28 mouse cellular contexts compared by ENCODE assay signal in genomic region chr2:122172188-122172587, GRCm38 (mm10). TPM values are rescaled to one million over a fixed set of nuclear protein-coding genes. Genes with fewer than 3 reads are reported as not detected.
DNase-seq lines count a peak whose midpoint lies in the region; ATAC-seq and TF ChIP-seq lines count a peak whose summit lies in the region.
"Had no signal": no experiment of that assay in that cellular context is flagged by ENCODE, and none has a peak within 500 bp of the region (broad histone marks: within the 10 kb centered on the region; RNA-seq: fewer than 3 reads in every experiment).

No protein-coding gene starts in this region.

- no peak overlapping the region for H3K9ac ChIP-seq in embryonic facial prominence, embryonic 14.5 days (ENCODE audit: low read depth, low read length)
- H3K9ac ChIP-seq in hindbrain, embryonic 14.5 days = no peak overlapping the region
- no peak overlapping the region for H3K9ac ChIP-seq in hindbrain, embryonic 11.5 days (ENCODE audit: low read depth, low read length)
- H3K9ac ChIP-seq: heart, embryonic 15.5 days; limb, embryonic 13.5 days; liver, embryonic 12.5 days; midbrain, embryonic 15.5 days had no signal

- no peaks in the 10 kb centered on the region for H3K36me3 ChIP-seq in embryonic facial prominence, embryonic 14.5 days (ENCODE audit: control insufficient read depth, insufficient read depth, low read length)
- H3K36me3 ChIP-seq in embryonic facial prominence, embryonic 10.5 days (replicated peaks) = no peaks in the 10 kb centered on the region
- H3K36me3 ChIP-seq in hindbrain, embryonic 14.5 days (replicated peaks; ENCODE audit: control insufficient read depth, insufficient read depth) = no peaks in the 10 kb centered on the region
- no peaks in the 10 kb centered on the region for H3K36me3 ChIP-seq in hindbrain, embryonic 11.5 days (ENCODE audit: control insufficient read depth, insufficient read depth, low read length)
- H3K36me3 ChIP-seq: heart, embryonic 15.5 days; limb, embryonic 13.5 days; liver, embryonic 12.5 days; midbrain, embryonic 15.5 days had no signal

- no peak for TF ChIP-seq CTCF in brain, embryonic 14.5 days (IDR thresholded peaks at IDR 0.05; ENCODE audit: borderline replicate concordance, extremely low read depth, insufficient read depth, insufficient read length)

- peak; percentile 16 for DNase-seq in embryonic facial prominence, embryonic 14.5 days (ENCODE audit: low spot score)
- DNase-seq in embryonic facial prominence, embryonic 10.5 days (ENCODE audit: low spot score) = no peak
- DNase-seq in hindbrain, embryonic 14.5 days (ENCODE audit: low spot score) = peak; percentile 25
- no peak for DNase-seq in hindbrain, embryonic 11.5 days (ENCODE audit: low spot score)
- peak; percentile 17 for DNase-seq in right cerebral cortex, adult 18-20 months
- DNase-seq in right cerebral cortex, postnatal 25 days = no peak
- peak; percentile 66 for DNase-seq in brain, embryonic 14.5 days (ENCODE audit: low read depth)
- no peak for DNase-seq in layer of hippocampus, adult 9-10 months (ENCODE audit: low spot score)
- DNase-seq: adrenal gland, adult 8-10 months; cerebellum, adult 8-10 months; heart, postnatal 36 days; kidney, postnatal 25 days; layer of hippocampus, postnatal 36 days; lung, adult 18-20 months; lung, postnatal 4 days; thymus, postnatal 36 days had no signal

- no peaks in the 10 kb centered on the region for H3K9me3 ChIP-seq in embryonic facial prominence, embryonic 14.5 days (ENCODE audit: control insufficient read depth, low read length)
- H3K9me3 ChIP-seq in embryonic facial prominence, embryonic 10.5 days = no peaks in the 10 kb centered on the region
- no peaks in the 10 kb centered on the region for H3K9me3 ChIP-seq in hindbrain, embryonic 14.5 days (ENCODE audit: control insufficient read depth, low read length)
- H3K9me3 ChIP-seq in hindbrain, embryonic 11.5 days (ENCODE audit: control insufficient read depth, low read length) = no peaks in the 10 kb centered on the region
- H3K9me3 ChIP-seq: heart, embryonic 15.5 days; limb, embryonic 13.5 days; liver, embryonic 12.5 days; midbrain, embryonic 15.5 days had no signal

- no peak overlapping the region for H3K27ac ChIP-seq in embryonic facial prominence, embryonic 14.5 days (replicated peaks; ENCODE audit: low read depth, low read length)
- H3K27ac ChIP-seq in embryonic facial prominence, embryonic 10.5 days (replicated peaks) = no peak overlapping the region
- H3K27ac ChIP-seq in hindbrain, embryonic 14.5 days = no peak overlapping the region
- H3K27ac ChIP-seq in hindbrain, embryonic 11.5 days (ENCODE audit: low read depth, low read length) = no peak overlapping the region
- H3K27ac ChIP-seq: heart, embryonic 15.5 days; layer of hippocampus, adult 2 months; limb, embryonic 13.5 days; liver, embryonic 12.5 days; midbrain, embryonic 15.5 days had no signal

- no peaks in the 10 kb centered on the region for H3K4me1 ChIP-seq in embryonic facial prominence, embryonic 14.5 days (ENCODE audit: control insufficient read depth, insufficient read depth, low read length)
- H3K4me1 ChIP-seq in embryonic facial prominence, embryonic 10.5 days = no peaks in the 10 kb centered on the region
- H3K4me1 ChIP-seq in hindbrain, embryonic 14.5 days (replicated peaks; ENCODE audit: control insufficient read depth, insufficient read depth, low read length) = no peaks in the 10 kb centered on the region
- no peaks in the 10 kb centered on the region for H3K4me1 ChIP-seq in hindbrain, embryonic 11.5 days (replicated peaks; ENCODE audit: control insufficient read depth, insufficient read depth, low read length)
- H3K4me1 ChIP-seq: heart, embryonic 15.5 days; limb, embryonic 13.5 days; liver, embryonic 12.5 days; midbrain, embryonic 15.5 days had no signal

- 100% methylated on average over 2 of the region's 2 CpGs for WGBS in embryonic facial prominence, embryonic 14.5 days
- 93% methylated on average over 2 of the region's 2 CpGs for WGBS in embryonic facial prominence, embryonic 10.5 days
- 96% methylated on average over 2 of the region's 2 CpGs for WGBS in hindbrain, embryonic 14.5 days
- WGBS in hindbrain, embryonic 11.5 days = 94% methylated on average over 2 of the region's 2 CpGs

- ATAC-seq in embryonic facial prominence, embryonic 14.5 days (ENCODE audit: low read depth) = no peak
- ATAC-seq in hindbrain, embryonic 14.5 days (ENCODE audit: low FRiP score) = no peak
- ATAC-seq in hindbrain, embryonic 11.5 days (ENCODE audit: low FRiP score) = no peak
- ATAC-seq: hindbrain, embryonic 16.5 days; intestine, embryonic 16.5 days; liver, embryonic 12.5 days; midbrain, embryonic 15.5 days had no signal

- H3K27me3 ChIP-seq in embryonic facial prominence, embryonic 14.5 days (replicated peaks; ENCODE audit: control insufficient read depth, insufficient read depth, low read length) = no peaks in the 10 kb centered on the region
- H3K27me3 ChIP-seq in embryonic facial prominence, embryonic 10.5 days (replicated peaks; ENCODE audit: low read depth, poor library complexity, severe bottlenecking) = no peaks in the 10 kb centered on the region
- no peaks in the 10 kb centered on the region for H3K27me3 ChIP-seq in hindbrain, embryonic 14.5 days (ENCODE audit: control insufficient read depth, insufficient read depth, low read length)
- no peaks in the 10 kb centered on the region for H3K27me3 ChIP-seq in hindbrain, embryonic 11.5 days (ENCODE audit: control insufficient read depth, insufficient read depth, low read length)
- H3K27me3 ChIP-seq: heart, embryonic 15.5 days; limb, embryonic 13.5 days; liver, embryonic 12.5 days; midbrain, embryonic 15.5 days had no signal

- H3K4me3 ChIP-seq in embryonic facial prominence, embryonic 14.5 days (ENCODE audit: low read depth, low read length) = no peak overlapping the region
- no peak overlapping the region for H3K4me3 ChIP-seq in embryonic facial prominence, embryonic 10.5 days
- no peak overlapping the region for H3K4me3 ChIP-seq in hindbrain, embryonic 14.5 days (replicated peaks; ENCODE audit: low read length)
- no peak overlapping the region for H3K4me3 ChIP-seq in hindbrain, embryonic 11.5 days (ENCODE audit: low read depth, low read length)
- H3K4me3 ChIP-seq: heart, embryonic 15.5 days; layer of hippocampus, adult 2 months; limb, embryonic 13.5 days; liver, embryonic 12.5 days; midbrain, embryonic 15.5 days had no signal

- H3K4me2 ChIP-seq in embryonic facial prominence, embryonic 14.5 days (ENCODE audit: low read depth, low read length) = no peak overlapping the region
- H3K4me2 ChIP-seq in hindbrain, embryonic 14.5 days (replicated peaks) = no peak overlapping the region
- H3K4me2 ChIP-seq in hindbrain, embryonic 11.5 days (replicated peaks; ENCODE audit: low read depth, low read length) = no peak overlapping the region
- H3K4me2 ChIP-seq: heart, embryonic 15.5 days; limb, embryonic 13.5 days; liver, embryonic 12.5 days; midbrain, embryonic 15.5 days had no signal

- TF ChIP-seq POLR2A in brain, embryonic 14.5 days (IDR thresholded peaks at IDR 0.05; ENCODE audit: borderline replicate concordance, extremely low read depth, insufficient read depth, insufficient read length, poor library complexity, severe bottlenecking) = no peak

RNA-seq across cellular contexts. Expression of gene Trim69, which starts 11.7 kb away (rescaled TPM):
- polyA plus RNA-seq in embryonic facial prominence, embryonic 14.5 days (2014; fragmentation: Nextera tagmentation; extraction: Ambion mirVana) = 0.10 TPM in 1 of 2 replicates, not detected in the other
- polyA plus RNA-seq in embryonic facial prominence, embryonic 10.5 days (2016; fragmentation: Nextera tagmentation; extraction: Ambion mirVana) = 0.11 TPM in 1 of 2 replicates, not detected in the other
- not detected in 2 replicates for polyA plus RNA-seq in hindbrain, embryonic 14.5 days (2014; fragmentation: Nextera tagmentation; extraction: Ambion mirVana)
- polyA plus RNA-seq in hindbrain, embryonic 11.5 days (2014; fragmentation: Nextera tagmentation; extraction: Ambion mirVana) = not detected in 2 replicates
- polyA plus RNA-seq in brain, embryonic 14.5 days (2012; rRNA removed) = not detected in 2 replicates
- polyA plus RNA-seq: forebrain, embryonic 11.5 days; heart, embryonic 15.5 days; intestine, embryonic 16.5 days; kidney, embryonic 14.5 days; limb, embryonic 13.5 days; liver, embryonic 12.5 days; midbrain, embryonic 15.5 days; neural tube, embryonic 14.5 days had no signal

RNA-seq across cellular contexts. Expression of gene Patl2, which starts 13.8 kb away (rescaled TPM):
- polyA plus RNA-seq in embryonic facial prominence, embryonic 14.5 days (2014; fragmentation: Nextera tagmentation; extraction: Ambion mirVana) = 0.08 TPM in 1 of 2 replicates, not detected in the other
- polyA plus RNA-seq in embryonic facial prominence, embryonic 10.5 days (2016; fragmentation: Nextera tagmentation; extraction: Ambion mirVana) = 0.10 TPM in 1 of 2 replicates, not detected in the other
- not detected in 2 replicates for polyA plus RNA-seq in hindbrain, embryonic 14.5 days (2014; fragmentation: Nextera tagmentation; extraction: Ambion mirVana)
- 0.09 TPM in 1 of 2 replicates, not detected in the other for polyA plus RNA-seq in hindbrain, embryonic 11.5 days (2014; fragmentation: Nextera tagmentation; extraction: Ambion mirVana)
- polyA plus RNA-seq in brain, embryonic 14.5 days (2012; rRNA removed) = not detected in 2 replicates
- polyA plus RNA-seq: forebrain, embryonic 11.5 days; kidney, embryonic 14.5 days; limb, embryonic 13.5 days; midbrain, embryonic 15.5 days; stomach, embryonic 14.5 days had no signal

RNA-seq across cellular contexts. Expression of gene Terb2, which starts 13.9 kb away (rescaled TPM):
- not detected in 2 replicates for polyA plus RNA-seq in embryonic facial prominence, embryonic 14.5 days (2014; fragmentation: Nextera tagmentation; extraction: Ambion mirVana)
- polyA plus RNA-seq in embryonic facial prominence, embryonic 10.5 days (2016; fragmentation: Nextera tagmentation; extraction: Ambion mirVana) = not detected in 2 replicates
- polyA plus RNA-seq in hindbrain, embryonic 14.5 days (2014; fragmentation: Nextera tagmentation; extraction: Ambion mirVana) = not detected in 2 replicates
- polyA plus RNA-seq in hindbrain, embryonic 11.5 days (2014; fragmentation: Nextera tagmentation; extraction: Ambion mirVana) = not detected in 2 replicates
- not detected in 2 replicates for polyA plus RNA-seq in brain, embryonic 14.5 days (2012; rRNA removed)
- polyA plus RNA-seq: forebrain, embryonic 11.5 days; gonadal fat pad, adult 2 months; heart, embryonic 15.5 days; hindbrain, embryonic 16.5 days; intestine, embryonic 16.5 days; kidney, embryonic 14.5 days; limb, embryonic 13.5 days; liver, embryonic 12.5 days; midbrain, embryonic 15.5 days; neural tube, embryonic 14.5 days; stomach, embryonic 14.5 days had no signal

RNA-seq across cellular contexts. Expression of gene B2m, which starts 24.7 kb away (rescaled TPM):
- polyA plus RNA-seq in embryonic facial prominence, embryonic 14.5 days (2014; fragmentation: Nextera tagmentation; extraction: Ambion mirVana) = 353 and 386 TPM in 2 replicates
- polyA plus RNA-seq in embryonic facial prominence, embryonic 10.5 days (2016; fragmentation: Nextera tagmentation; extraction: Ambion mirVana) = 104 and 107 TPM in 2 replicates
- 113 and 135 TPM in 2 replicates for polyA plus RNA-seq in hindbrain, embryonic 14.5 days (2014; fragmentation: Nextera tagmentation; extraction: Ambion mirVana)
- 134 and 151 TPM in 2 replicates for polyA plus RNA-seq in hindbrain, embryonic 11.5 days (2014; fragmentation: Nextera tagmentation; extraction: Ambion mirVana)
- 36.0 and 52.2 TPM in 2 replicates for polyA plus RNA-seq in brain, embryonic 14.5 days (2012; rRNA removed)

RNA-seq across cellular contexts. Expression of gene Spg11, which starts 54.0 kb away (rescaled TPM):
- 9.3 and 9.8 TPM in 2 replicates for polyA plus RNA-seq in embryonic facial prominence, embryonic 14.5 days (2014; fragmentation: Nextera tagmentation; extraction: Ambion mirVana)
- 10.9 TPM in 2 replicates for polyA plus RNA-seq in embryonic facial prominence, embryonic 10.5 days (2016; fragmentation: Nextera tagmentation; extraction: Ambion mirVana)
- polyA plus RNA-seq in hindbrain, embryonic 14.5 days (2014; fragmentation: Nextera tagmentation; extraction: Ambion mirVana) = 9.6 and 10.8 TPM in 2 replicates
- polyA plus RNA-seq in hindbrain, embryonic 11.5 days (2014; fragmentation: Nextera tagmentation; extraction: Ambion mirVana) = 11.4 and 11.8 TPM in 2 replicates
- polyA plus RNA-seq in brain, embryonic 14.5 days (2012; rRNA removed) = 13.3 and 14.9 TPM in 2 replicates

Comparison
In these comparisons a context has a peak if more than half of its experiments do, and no peak if none do; other contexts are left out.
1. DNase-seq: peak in embryonic facial prominence, embryonic 14.5 days (single experiment), hindbrain, embryonic 14.5 days (single experiment), right cerebral cortex, adult 18-20 months (single experiment) and brain, embryonic 14.5 days (single experiment); none in embryonic facial prominence, embryonic 10.5 days (single experiment), hindbrain, embryonic 11.5 days (single experiment), right cerebral cortex, postnatal 25 days (single experiment) and layer of hippocampus, adult 9-10 months (single experiment).